Mouse (Mus musculus) bone marrow, adult 2 months (tissue): ENCODE results near the gene Lias. TPM values are rescaled to one million over a fixed set of nuclear protein-coding genes. Genes with fewer than 3 reads are reported as not detected.

Experiments
- H3K27ac ChIP-seq: fragments of 200-500 bp; 2 replicates; pipeline ENCODE4 v1.5.1; 2012; ENCODE audit warnings: low read depth, mild to moderate bottlenecking, control low read depth, inconsistent platforms, low read length; ENCODE audit not compliant: control insufficient read depth, poor library complexity, insufficient read depth
- H3K4me1 ChIP-seq: fragments of 200-500 bp; 2 replicates; pipeline ENCODE4 v1.6.1; 2011; ENCODE audit warnings: low read length; ENCODE audit not compliant: control insufficient read depth, insufficient read depth
- H3K4me3 ChIP-seq: fragments of 200-500 bp; replicated peaks from 2 replicates; pipeline ENCODE3; 2011; ENCODE audit warnings: mild to moderate bottlenecking, low read depth, low read length, control low read depth; ENCODE audit not compliant: control insufficient read depth
- CTCF ChIP-seq: fragments of 200-500 bp; IDR thresholded peaks from 2 replicates; pipeline ENCODE4 v1.5.1; 2011; ENCODE audit warnings: low read length, control low read depth; ENCODE audit not compliant: control insufficient read depth, insufficient read depth
- POLR2A ChIP-seq: fragments of 200-500 bp; IDR thresholded peaks from 2 replicates; pipeline ENCODE4 v1.6.1; 2011; ENCODE audit warnings: low read depth, mild to moderate bottlenecking, control low read depth, low read length, borderline replicate concordance; ENCODE audit not compliant: control insufficient read depth
- WGBS: fragments of 180-500 bp; shearing (Covaris S2); methylation state at CpG from one replicate; pipeline ENCODE4 v1.1.7; 2018; 5-methylcytosine and 5-hydroxymethylcytosine counted together
- polyA plus RNA-seq: library from polyadenylated mRNA; stranded (reverse); fragments of >200 nt; gene quantifications from 2 replicates; pipeline ENCODE4 v1.2.4, GENCODE M21; 2011; ENCODE audit warnings: low replicate concordance; ENCODE audit not compliant: missing spikeins, insufficient read depth, insufficient read length

The Lias gene
- polyA plus RNA-seq: 20.0 and 25.3 TPM in 2 replicates

DNA sequence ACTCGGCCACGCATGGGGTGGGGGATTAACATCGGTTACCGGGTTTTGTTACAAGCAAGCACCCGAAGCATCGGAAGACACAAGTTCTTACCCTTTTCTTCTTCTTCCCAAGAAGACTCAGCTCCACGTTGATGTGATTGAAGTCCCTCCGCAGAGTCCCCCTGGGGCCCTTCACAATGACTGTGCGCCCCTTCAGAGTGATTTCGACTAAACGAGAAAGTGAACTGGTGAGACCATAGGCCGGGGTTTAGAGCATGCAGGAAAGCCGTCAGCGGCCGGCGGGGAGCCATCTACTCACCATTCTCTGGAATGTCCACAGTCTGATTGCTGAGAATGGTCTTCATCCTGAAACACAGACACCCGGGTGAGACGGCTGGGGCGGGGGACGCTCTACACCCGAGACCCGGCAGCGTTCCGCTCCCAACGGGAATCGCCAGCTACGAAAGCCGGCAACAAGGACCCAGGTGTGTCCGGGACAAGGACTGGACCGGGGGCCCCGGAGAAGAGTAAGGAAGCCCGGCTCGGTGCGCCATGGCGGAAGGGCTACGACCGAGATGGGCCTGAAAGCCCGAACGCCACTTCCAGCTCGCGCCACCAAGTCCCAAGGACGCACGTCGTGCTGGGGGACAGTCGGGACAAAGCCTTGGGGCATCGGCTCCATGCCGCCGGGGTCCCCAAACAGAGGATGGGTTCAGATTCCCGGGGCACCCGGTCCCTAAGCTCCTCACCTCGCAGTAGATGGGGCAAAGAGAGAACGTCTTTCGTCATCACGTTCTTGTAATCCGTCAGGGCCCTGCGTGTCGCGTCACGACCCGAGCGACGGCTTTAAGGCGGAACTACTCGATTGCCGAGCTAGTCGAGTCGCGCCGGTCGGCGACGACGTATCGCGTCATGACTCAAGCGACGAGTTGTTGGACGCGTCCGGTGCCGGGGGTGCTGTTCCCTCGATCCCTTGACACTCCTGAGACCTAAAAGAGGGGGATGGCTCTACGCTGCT lies at the start of gene Lias, which contains the start of gene Rpl9:
Lias (plus strand) TSS at position 850 of the 997 bp plus-strand sequence.
Rpl9 (minus strand) TSS at position 797 of the 997 bp plus-strand sequence.
- under 1% methylated on average over 83 of the region's 83 CpGs for WGBS

DNA sequence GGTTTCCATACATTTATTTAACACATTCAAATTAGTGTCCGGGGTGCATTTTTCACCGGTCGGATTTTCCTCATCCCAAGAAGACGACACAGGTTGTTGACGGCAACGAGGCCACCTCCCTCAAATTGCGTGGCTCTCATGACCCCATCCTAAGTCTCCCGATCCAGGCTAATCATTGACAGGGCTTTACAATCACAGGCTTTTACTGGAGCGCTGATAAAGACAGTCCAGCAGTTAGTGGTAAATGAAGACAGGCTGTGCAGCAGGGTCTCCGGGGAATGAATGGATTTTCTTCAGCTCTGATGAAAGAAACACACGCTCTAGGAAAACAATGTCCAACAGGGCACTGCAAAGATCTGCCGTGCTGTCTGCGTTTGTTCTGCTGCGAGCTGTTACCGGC lies 43.1 kb upstream of the Lias start, which contains the start of gene Klb:
Klb (plus strand) TSS at position 147 of the 400 bp plus-strand sequence.
- WGBS: 88% methylated on average over 15 of the region's 15 CpGs
- Histone ChIP-seq H3K27ac (no peak within 1 kb of the TSS), H3K4me1 (no peaks in the 10 kb centered on the region), H3K4me3 (no peak within 1 kb of the TSS)
- TF ChIP-seq CTCF: no peak
- no peak for TF ChIP-seq POLR2A

More for the DNA sequence above, at the start of gene Lias, which contains the start of gene Rpl9:
- peaks cover 1% of the 10 kb centered on the region; the same call in 1 of the 2 replicates for H3K4me1 ChIP-seq
- H3K4me3 ChIP-seq: peak within 1 kb of the TSS; percentile 72
- TF ChIP-seq CTCF (no peak), POLR2A (peak; percentile 81)
- H3K27ac ChIP-seq: peak within 1 kb of the TSS; percentile 68

DNA sequence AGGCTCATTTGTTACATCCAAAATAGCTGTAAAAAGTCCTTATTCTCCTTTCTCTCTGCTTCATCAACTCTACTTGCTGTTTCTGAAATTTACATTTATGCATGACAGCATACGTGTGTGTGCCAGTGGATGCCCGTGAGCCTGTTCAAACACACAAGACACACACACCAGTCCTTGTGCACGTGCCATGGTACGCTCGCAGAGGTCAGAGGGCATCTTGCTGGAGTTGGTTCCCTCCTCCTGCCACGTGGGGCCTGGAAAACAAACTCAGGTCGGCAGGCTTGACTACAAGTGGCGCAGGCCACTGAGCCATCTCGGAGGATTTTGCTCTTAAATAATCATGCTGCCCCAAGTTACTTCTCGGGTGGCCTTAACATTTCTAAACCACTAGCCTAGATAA lies 40.8 kb upstream of the Lias start:
- H3K4me3 ChIP-seq: no peak overlapping the region
- H3K4me1 ChIP-seq: no peaks in the 10 kb centered on the region; the same call in 1 of the 2 replicates
- no peak overlapping the region for H3K27ac ChIP-seq
- TF ChIP-seq POLR2A (no peak), CTCF (no peak)
- 79% methylated on average over 10 of the region's 10 CpGs for WGBS

DNA sequence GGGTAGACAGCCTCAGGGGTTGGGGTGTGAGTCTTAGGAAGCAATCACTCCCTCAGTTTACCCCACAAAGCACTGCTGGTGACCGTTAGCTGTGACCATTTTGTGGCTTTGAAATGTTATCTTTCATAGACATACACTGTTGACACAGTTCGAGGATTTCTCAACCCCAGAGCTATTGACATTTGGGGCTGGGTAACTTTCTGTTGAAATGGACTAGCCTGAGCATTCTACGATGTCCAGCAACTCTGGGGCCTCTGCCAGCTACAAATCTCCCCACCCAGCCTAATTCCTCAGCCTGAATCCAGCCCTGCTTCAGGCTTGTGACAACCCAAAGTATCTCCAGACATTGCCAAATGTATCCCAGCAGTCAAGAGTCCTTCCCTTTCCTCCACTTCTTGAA lies 37.2 kb upstream of the Lias start:
- WGBS: 26% methylated on average over 3 of the region's 3 CpGs

DNA sequence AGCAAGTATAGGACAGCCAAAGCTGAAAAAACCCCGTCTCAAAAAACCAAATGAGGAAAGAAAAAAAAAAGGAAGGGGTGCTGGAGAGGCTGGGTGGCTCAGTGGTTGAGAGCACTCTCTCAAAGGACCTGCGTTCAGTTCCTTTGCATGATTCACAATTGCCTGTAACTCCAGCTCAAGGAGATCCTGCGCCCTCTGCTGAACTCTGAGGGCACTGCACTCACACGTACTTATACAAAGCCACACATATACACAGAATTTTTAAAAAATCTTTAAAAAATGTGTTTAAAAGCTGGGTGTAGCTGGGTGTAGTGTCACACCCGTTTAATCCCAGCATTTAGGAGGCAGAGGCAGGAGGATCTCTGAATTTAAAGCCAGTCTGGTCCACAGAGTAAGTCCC lies 36.3 kb upstream of the Lias start:
- Histone ChIP-seq H3K4me3 (no peak overlapping the region), H3K4me1 (peaks cover 3% of the 10 kb centered on the region; the same call in 1 of the 2 replicates), H3K27ac (no peak overlapping the region)
- TF ChIP-seq POLR2A: no peak
- 0 out of 2 replicates have a peak, but pooled peaks have one; percentile 14 for TF ChIP-seq CTCF
- 74% methylated on average over 5 of the region's 5 CpGs for WGBS

More for the DNA sequence above, 37.2 kb upstream of the Lias start:
- no peak overlapping the region for H3K27ac ChIP-seq
- TF ChIP-seq POLR2A: no peak
- no peak for TF ChIP-seq CTCF
- H3K4me3 ChIP-seq: no peak overlapping the region
- H3K4me1 ChIP-seq: peaks cover 3% of the 10 kb centered on the region; the same call in 1 of the 2 replicates

DNA sequence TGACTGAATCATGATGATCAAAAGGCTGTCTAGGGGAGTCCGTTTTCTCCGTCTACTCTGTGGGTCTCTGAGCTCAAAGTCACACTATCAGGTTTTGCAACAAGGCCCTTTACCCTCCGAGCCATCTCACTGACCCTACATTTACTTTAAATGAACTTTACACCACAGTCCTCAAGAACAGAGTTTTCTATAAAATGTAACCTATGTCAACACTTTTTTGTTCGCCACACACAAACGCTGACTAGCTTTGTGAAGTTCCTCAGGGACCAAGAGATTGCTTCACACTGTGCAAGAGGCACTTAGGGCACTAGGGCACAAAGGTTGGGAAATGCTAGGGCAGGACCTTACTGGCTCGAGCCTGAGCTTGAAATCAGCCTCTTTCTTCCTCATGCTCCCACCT lies 34.4 kb upstream of the Lias start:
- 45% methylated on average over 6 of the region's 6 CpGs for WGBS
- Histone ChIP-seq H3K27ac (peak overlapping the region; percentile 62; the same call in 1 of the 2 replicates), H3K4me1 (peaks cover 3% of the 10 kb centered on the region; the same call in 1 of the 2 replicates), H3K4me3 (no peak overlapping the region)
- TF ChIP-seq POLR2A (no peak), CTCF (no peak)

DNA sequence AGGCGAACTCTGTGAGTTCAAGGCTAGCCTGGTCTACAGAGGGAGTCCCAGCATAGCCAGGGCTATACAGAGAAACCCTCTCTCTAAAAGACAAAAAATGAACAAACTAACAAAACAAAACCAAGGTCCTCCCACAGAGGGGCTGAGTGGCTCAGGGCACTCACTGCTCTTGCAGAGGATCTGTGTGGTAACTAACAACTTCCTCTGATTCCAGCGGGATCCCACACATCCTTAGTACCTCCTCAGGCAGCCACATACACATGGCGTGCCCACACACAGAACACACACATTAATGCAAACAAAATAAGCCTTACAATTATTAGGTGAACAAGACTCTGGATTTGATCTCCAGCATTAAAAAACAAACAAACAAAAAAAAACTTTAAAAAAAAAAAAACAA lies 33.5 kb upstream of the Lias start:
- TF ChIP-seq CTCF: no peak
- TF ChIP-seq POLR2A: no peak
- Histone ChIP-seq H3K27ac (no peak overlapping the region), H3K4me1 (peaks cover 3% of the 10 kb centered on the region; the same call in 1 of the 2 replicates), H3K4me3 (no peak overlapping the region)
- 36% methylated on average over 3 of the region's 3 CpGs for WGBS

DNA sequence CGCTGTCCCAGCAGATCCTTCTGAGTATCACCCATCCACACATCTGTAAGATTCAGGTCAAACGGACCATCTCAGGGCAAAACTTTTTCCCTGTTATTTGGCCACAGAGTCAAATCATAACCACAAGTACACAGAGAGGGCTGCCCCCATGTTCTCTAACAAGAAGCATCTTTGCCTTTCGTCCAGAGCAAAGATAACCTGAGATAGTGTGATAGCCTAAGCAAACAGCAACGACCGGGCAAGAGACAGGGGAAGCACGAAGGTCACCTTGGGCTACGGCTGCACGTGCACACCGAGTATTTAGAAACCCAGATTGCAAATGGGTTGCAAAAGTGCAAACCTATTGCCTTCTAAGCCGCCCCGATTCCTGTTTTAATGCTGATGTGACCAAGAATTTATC lies 23.5 kb upstream of the Lias start:
- Histone ChIP-seq H3K4me1 (peaks cover 1% of the 10 kb centered on the region; the same call in 1 of the 2 replicates), H3K27ac (no peak overlapping the region), H3K4me3 (no peak overlapping the region)
- TF ChIP-seq POLR2A: no peak
- TF ChIP-seq CTCF: no peak
- 61% methylated on average over 11 of the region's 11 CpGs for WGBS
